Mouse (Mus musculus): ENCODE measurements at regions not wholly inside any gene's neighbourhood (a gene's known extent, or its start where the extent isn't known, plus 50 kb on each side); places are given as distances from the start of the nearest gene placed in this dataset.

GRCm38 (mm10) chr5:106385838-106386237, 72.1 kb downstream of the Barhl2 start:
- TF ChIP-seq CTCF (IDR thresholded peaks at IDR 0.05; ENCODE audit: low read depth): no peak
- TF ChIP-seq EP300 (optimal IDR thresholded peaks at IDR 0.05): no peak
